Mouse (Mus musculus): ENCODE results near the gene Acvr1b.

DNA sequence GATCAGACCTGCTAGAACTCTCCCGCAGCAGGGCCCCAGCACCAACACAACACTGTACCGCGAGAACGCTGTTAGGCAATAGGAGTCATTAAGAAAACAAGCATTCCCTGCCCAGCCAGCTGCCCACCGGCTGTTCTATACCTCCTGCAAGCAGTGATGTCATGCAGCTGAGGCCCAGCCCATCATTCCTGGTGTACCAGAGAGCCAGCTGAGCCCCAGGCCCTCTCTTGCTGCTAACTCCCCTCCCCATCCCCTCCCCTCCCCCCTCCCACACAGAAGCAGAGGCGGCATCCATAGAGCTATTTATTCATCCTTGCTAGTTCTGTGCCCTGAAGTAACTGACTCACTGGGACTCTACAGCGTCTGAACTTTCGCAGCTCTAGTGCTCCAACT is 47.0 kb downstream of the Acvr1b start:
- TF ChIP-seq EP300 (IDR thresholded peaks at IDR 0.05) = no peak
- no peak for TF ChIP-seq CTCF (IDR thresholded peaks at IDR 0.05)

Data from lung, postnatal 0 days (tissue).